Mouse (Mus musculus) C2C12 (cell line): ENCODE results near the gene Cacnb2. TPM values are rescaled to one million over a fixed set of nuclear protein-coding genes. Genes with fewer than 3 reads are reported as not detected.

Source experiments
- H3K27me3 ChIP-seq: one replicate; pipeline ENCODE4 v1.6.1; 2011; ENCODE audit not compliant: control insufficient read depth, insufficient read depth, insufficient read length
- H3K36me3 ChIP-seq: one replicate; pipeline ENCODE4 v1.6.1; 2011; ENCODE audit not compliant: control insufficient read depth, insufficient read depth
- H3K4me3 ChIP-seq: one replicate; pipeline ENCODE4 v1.5.1; 2011; ENCODE audit warnings: mild to moderate bottlenecking, control low read depth; ENCODE audit not compliant: poor library complexity, insufficient read depth, severe bottlenecking
- H3K79me2 ChIP-seq: one replicate; pipeline ENCODE4 v1.6.1; 2011; ENCODE audit not compliant: control insufficient read depth, insufficient read depth
- H3K79me3 ChIP-seq: one replicate; pipeline ENCODE4 v1.6.1; 2011; ENCODE audit warnings: low read depth, control low read depth
- H3ac ChIP-seq: one replicate; pipeline ENCODE3; 2011; ENCODE audit warnings: low read depth; ENCODE audit not compliant: control insufficient read depth, insufficient read length
- CEBPB ChIP-seq: IDR thresholded peaks from one replicate; pipeline ENCODE4 v1.6.1; 2011; ENCODE audit warnings: low read depth, mild to moderate bottlenecking, control low read depth, moderate library complexity
- CTCF ChIP-seq: IDR thresholded peaks from one replicate; pipeline ENCODE4 v1.5.1; 2011; ENCODE audit not compliant: control insufficient read depth, insufficient read depth, insufficient read length
- FOSL1 ChIP-seq: IDR thresholded peaks from one replicate; pipeline ENCODE4 v1.8.0; 2011; ENCODE audit warnings: mild to moderate bottlenecking, low read length; ENCODE audit not compliant: poor library complexity, insufficient read depth, severe bottlenecking
- MAX ChIP-seq: IDR thresholded peaks from one replicate; pipeline ENCODE4 v1.6.1; 2011; ENCODE audit warnings: mild to moderate bottlenecking, control low read depth
- MYOD1 ChIP-seq: IDR thresholded peaks from one replicate; pipeline ENCODE4 v1.6.1; 2011; ENCODE audit warnings: low read depth; ENCODE audit not compliant: control insufficient read depth, insufficient read length
- MYOG ChIP-seq: IDR thresholded peaks from one replicate; pipeline ENCODE4 v1.6.1; 2011; ENCODE audit not compliant: control insufficient read depth, insufficient read length; ENCODE audit errors: extremely low read depth
- USF1 ChIP-seq: IDR thresholded peaks from one replicate; pipeline ENCODE4 v1.6.1; 2011; ENCODE audit warnings: low read depth, mild to moderate bottlenecking, control low read depth, moderate library complexity
- polyA plus RNA-seq: library from polyadenylated mRNA; unstranded; fragments of >200 nt; fragmentation: generic; extraction: Trizol; gene quantifications from one replicate; pipeline ENCODE4 v1.2.1, GENCODE M21; 2012; ENCODE audit warnings: missing spikeins

Cacnb2 gene
- polyA plus RNA-seq, 1 experiment = 2.4 TPM

GRCm38 (mm10) chr2:14769448-14769847, 166.6 kb downstream of the Cacnb2 start:
- Histone ChIP-seq H3K36me3 (no peaks in the 10 kb centered on the region), H3K4me3 (no peak overlapping the region), H3ac (no peak overlapping the region), H3K79me3 (no peaks in the 10 kb centered on the region), H3K27me3 (no peaks in the 10 kb centered on the region), H3K79me2 (no peaks in the 10 kb centered on the region)
- TF ChIP-seq MYOG (no peak), CTCF (no peak), CEBPB (no peak), FOSL1 (no peak), USF1 (no peak), MAX (no peak), MYOD1 (no peak)

- Histone ChIP-seq H3K79me2 (no peaks in the 10 kb centered on the region), H3ac (no peak overlapping the region), H3K4me3 (no peak overlapping the region), H3K36me3 (no peaks in the 10 kb centered on the region), H3K27me3 (no peaks in the 10 kb centered on the region), H3K79me3 (no peaks in the 10 kb centered on the region)
- no peak for TF ChIP-seq MAX
- no peak for TF ChIP-seq FOSL1
- no peak for TF ChIP-seq CTCF
- no peak for TF ChIP-seq MYOD1
- no peak for TF ChIP-seq CEBPB
- no peak for TF ChIP-seq USF1
- TF ChIP-seq MYOG = no peak
Measured at GRCm38 (mm10) chr2:14770635-14771034, 167.7 kb downstream of the Cacnb2 start.

- Histone ChIP-seq H3K79me3 (no peaks in the 10 kb centered on the region), H3K79me2 (no peaks in the 10 kb centered on the region), H3K36me3 (no peaks in the 10 kb centered on the region), H3K27me3 (no peaks in the 10 kb centered on the region), H3K4me3 (no peak overlapping the region), H3ac (no peak overlapping the region)
- TF ChIP-seq MYOG = no peak
- TF ChIP-seq CTCF = no peak
- no peak for TF ChIP-seq CEBPB
- TF ChIP-seq MYOD1 = no peak
- TF ChIP-seq MAX = no peak
- no peak for TF ChIP-seq USF1
- TF ChIP-seq FOSL1 = no peak
Measured at GRCm38 (mm10) chr2:14774375-14774774, 171.5 kb downstream of the Cacnb2 start.

- H3K79me3 ChIP-seq = no peaks in the 10 kb centered on the region
- H3K79me2 ChIP-seq = no peaks in the 10 kb centered on the region
- TF ChIP-seq USF1 = no peak
- no peak for TF ChIP-seq FOSL1
- TF ChIP-seq MYOD1 = no peak
- no peak for TF ChIP-seq CEBPB
- TF ChIP-seq MYOG = no peak
- no peak for TF ChIP-seq CTCF
- TF ChIP-seq MAX = no peak
- H3K4me3 ChIP-seq = no peak overlapping the region
- H3K27me3 ChIP-seq = no peaks in the 10 kb centered on the region
- no peak overlapping the region for H3ac ChIP-seq
- H3K36me3 ChIP-seq = no peaks in the 10 kb centered on the region
Measured at GRCm38 (mm10) chr2:14774857-14775495, 172.1 kb downstream of the Cacnb2 start.

- TF ChIP-seq CEBPB (no peak), MAX (no peak), USF1 (no peak), CTCF (no peak), MYOG (no peak), FOSL1 (no peak), MYOD1 (no peak)
- Histone ChIP-seq H3K79me2 (no peaks in the 10 kb centered on the region), H3ac (no peak overlapping the region), H3K79me3 (no peaks in the 10 kb centered on the region), H3K36me3 (no peaks in the 10 kb centered on the region), H3K27me3 (no peaks in the 10 kb centered on the region), H3K4me3 (no peak overlapping the region)
Measured at GRCm38 (mm10) chr2:14787983-14788382, 185.1 kb downstream of the Cacnb2 start.

- no peak overlapping the region for H3ac ChIP-seq
- TF ChIP-seq MYOD1 = no peak
- TF ChIP-seq MAX = no peak
- no peak for TF ChIP-seq USF1
- no peak for TF ChIP-seq CTCF
- no peak for TF ChIP-seq CEBPB
- no peak for TF ChIP-seq FOSL1
- no peak for TF ChIP-seq MYOG
- H3K79me3 ChIP-seq = no peaks in the 10 kb centered on the region
- H3K36me3 ChIP-seq = no peaks in the 10 kb centered on the region
- no peaks in the 10 kb centered on the region for H3K79me2 ChIP-seq
- H3K27me3 ChIP-seq = no peaks in the 10 kb centered on the region
- no peak overlapping the region for H3K4me3 ChIP-seq
Measured at GRCm38 (mm10) chr2:14801446-14802046, 198.7 kb downstream of the Cacnb2 start.
